Mouse (Mus musculus) kidney, adult 2 months (tissue): ENCODE results near the gene Lrrc4b.

Experiments
- CTCF ChIP-seq: fragments of 200-500 bp; conservative IDR thresholded peaks from 2 replicates; pipeline ENCODE4 v1.5.1; 2011; ENCODE audit warnings: low read depth, mild to moderate bottlenecking, control low read depth, low read length, moderate library complexity, mixed read lengths; ENCODE audit not compliant: insufficient read depth, insufficient read length
- POLR2A ChIP-seq: fragments of 200-500 bp; IDR thresholded peaks from one replicate; pipeline ENCODE4 v1.6.1; 2011; ENCODE audit warnings: low read depth, low read length, control low read depth

- TF ChIP-seq CTCF, result no peak
- no peak for TF ChIP-seq POLR2A
Measured at GRCm38 (mm10) chr7:44467811-44468411, 39.1 kb downstream of the Lrrc4b start, which contains the start of gene Josd2.
